Mouse (Mus musculus) megakaryocyte, embryonic 14.5 days (primary cell): Measurements from ENCODE around the gene Ndufb8. TPM values are rescaled to one million over a fixed set of nuclear protein-coding genes. Genes with fewer than 3 reads are reported as not detected.

Source experiments
- H3K27me3 ChIP-seq: replicated peaks from 2 replicates; pipeline ENCODE3; 2012; ENCODE audit warnings: inconsistent platforms
- H3K36me3 ChIP-seq: replicated peaks from 2 replicates; pipeline ENCODE3; 2012; ENCODE audit warnings: low read length, inconsistent platforms, mixed read lengths
- H3K4me1 ChIP-seq: 2 replicates; pipeline ENCODE4 v1.6.1; 2012; ENCODE audit warnings: inconsistent platforms
- H3K4me3 ChIP-seq: replicated peaks from 2 replicates; pipeline ENCODE3; 2012; ENCODE audit warnings: moderate library complexity, mild to moderate bottlenecking, inconsistent platforms
- H3K9me3 ChIP-seq: 2 replicates; pipeline ENCODE4 v1.6.1; 2012; ENCODE audit warnings: inconsistent platforms
- FLI1 ChIP-seq: IDR thresholded peaks from 2 replicates; pipeline ENCODE4 v1.6.1; 2012; ENCODE audit warnings: low read length, inconsistent platforms, mixed read lengths
- GATA1 ChIP-seq: IDR thresholded peaks from 3 replicates; pipeline ENCODE4 v1.6.1; 2012; ENCODE audit warnings: mixed read lengths, low read length, inconsistent platforms, borderline replicate concordance
- polyA plus RNA-seq: library from polyadenylated mRNA; stranded (reverse); fragments of >175 nt; gene quantifications from 2 replicates; pipeline ENCODE4 v1.2.3, GENCODE M21; 2012; ENCODE audit warnings: low replicate concordance; ENCODE audit not compliant: insufficient read depth

Ndufb8 gene
- polyA plus RNA-seq, 1 experiment: 219 TPM

DNA sequence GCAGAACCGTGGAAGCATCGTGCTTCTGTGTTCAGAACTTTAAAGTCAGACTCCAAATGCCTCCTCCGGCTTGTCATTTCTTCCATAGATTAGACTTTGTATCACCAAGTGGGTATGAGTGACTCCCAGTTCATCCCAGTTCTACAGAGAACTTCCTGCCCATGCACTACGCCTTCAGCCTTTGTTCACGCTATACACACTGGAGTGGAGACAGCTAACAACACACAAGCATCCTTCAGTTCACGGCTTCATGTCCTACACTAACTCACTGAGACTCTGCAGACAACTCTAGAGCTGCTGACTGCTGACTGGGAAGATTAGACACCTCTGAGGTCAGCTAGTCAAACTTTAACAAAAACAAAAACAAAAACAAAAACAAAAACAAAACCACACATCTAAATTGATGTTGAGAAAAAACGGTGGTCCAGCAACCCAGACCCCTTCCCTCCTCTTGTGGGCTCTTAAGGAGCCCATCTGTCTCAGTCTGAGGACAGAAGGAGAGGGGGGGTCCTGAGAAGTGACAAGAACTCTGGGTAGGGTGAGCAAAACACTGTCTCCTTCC lies 41.2 kb downstream of the Ndufb8 start:
- no peaks in the 10 kb centered on the region for H3K36me3 ChIP-seq
- peaks cover 96% of the 10 kb centered on the region for H3K27me3 ChIP-seq
- no peak overlapping the region for H3K4me3 ChIP-seq
- H3K9me3 ChIP-seq: no peaks in the 10 kb centered on the region
- H3K4me1 ChIP-seq: peaks cover 17% of the 10 kb centered on the region
- TF ChIP-seq GATA1: no peak
- TF ChIP-seq FLI1: no peak

GRCm38 (mm10) chr19:44513054-44513833 lies 42.0 kb downstream of the Ndufb8 start:
- no peak for TF ChIP-seq FLI1
- TF ChIP-seq GATA1: no peak
- peaks cover 94% of the 10 kb centered on the region for H3K27me3 ChIP-seq
- H3K9me3 ChIP-seq: no peaks in the 10 kb centered on the region
- H3K36me3 ChIP-seq: no peaks in the 10 kb centered on the region
- H3K4me1 ChIP-seq: peaks cover 17% of the 10 kb centered on the region
- no peak overlapping the region for H3K4me3 ChIP-seq

DNA sequence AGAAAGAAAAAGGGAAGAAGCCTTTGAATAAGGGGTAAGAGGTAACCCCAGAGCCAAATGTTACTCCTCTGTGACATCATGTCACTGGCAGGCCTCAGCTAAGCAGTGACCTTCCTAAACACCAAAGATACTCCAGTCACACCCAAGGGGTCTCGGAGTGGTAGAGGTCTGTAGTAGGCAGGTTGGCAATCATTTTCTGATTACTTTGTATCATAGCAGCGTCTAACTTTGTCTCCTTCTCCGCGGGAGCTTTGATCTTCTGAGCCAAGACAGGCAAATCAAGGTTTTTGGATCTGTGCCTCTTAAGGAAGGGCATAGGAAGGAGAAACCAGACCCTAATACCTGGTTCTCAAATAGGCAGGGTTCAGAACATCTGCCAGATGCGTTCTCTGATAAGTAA lies 42.6 kb downstream of the Ndufb8 start:
- no peak for TF ChIP-seq GATA1
- TF ChIP-seq FLI1: no peak
- Histone ChIP-seq H3K36me3 (no peaks in the 10 kb centered on the region), H3K4me3 (no peak overlapping the region), H3K27me3 (peaks cover 91% of the 10 kb centered on the region), H3K4me1 (peaks cover 17% of the 10 kb centered on the region), H3K9me3 (no peaks in the 10 kb centered on the region)

GRCm38 (mm10) chr19:44511451-44512231 lies 43.6 kb downstream of the Ndufb8 start:
- Histone ChIP-seq H3K9me3 (no peaks in the 10 kb centered on the region), H3K36me3 (no peaks in the 10 kb centered on the region), H3K4me1 (peaks cover 17% of the 10 kb centered on the region), H3K4me3 (peak overlapping the region; percentile 72), H3K27me3 (peaks cover 91% of the 10 kb centered on the region)
- no peak for TF ChIP-seq FLI1
- no peak for TF ChIP-seq GATA1

- H3K4me1 ChIP-seq: peaks cover 17% of the 10 kb centered on the region
- peak overlapping the region; percentile 28 for H3K4me3 ChIP-seq
- no peak for TF ChIP-seq FLI1
- no peak for TF ChIP-seq GATA1
- no peaks in the 10 kb centered on the region for H3K9me3 ChIP-seq
- H3K27me3 ChIP-seq: peaks cover 90% of the 10 kb centered on the region
- H3K36me3 ChIP-seq: no peaks in the 10 kb centered on the region
Observed at GRCm38 (mm10) chr19:44510534-44511175, 44.6 kb downstream of the Ndufb8 start.

DNA sequence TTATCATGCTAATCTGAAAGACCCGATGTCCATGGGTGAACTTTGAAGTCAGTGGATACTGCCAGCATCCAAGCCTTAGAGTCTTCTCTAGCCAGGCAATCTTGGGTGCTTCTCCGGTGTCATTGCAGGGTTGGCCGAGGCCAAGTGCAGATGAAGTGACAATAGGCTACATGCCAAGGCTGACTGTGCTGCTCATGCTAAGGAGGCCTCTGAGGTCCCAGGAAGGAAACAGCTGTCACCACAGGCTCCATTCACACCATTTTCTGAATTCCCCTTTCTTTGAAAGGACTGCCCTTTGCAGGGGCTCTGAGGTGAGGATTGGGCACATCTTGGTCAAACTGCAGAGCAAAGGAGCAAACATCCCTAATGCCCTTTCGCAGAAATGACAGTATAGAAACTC lies 52.5 kb downstream of the Ndufb8 start:
- no peaks in the 10 kb centered on the region for H3K9me3 ChIP-seq
- TF ChIP-seq GATA1: no peak
- TF ChIP-seq FLI1: no peak
- no peaks in the 10 kb centered on the region for H3K36me3 ChIP-seq
- H3K27me3 ChIP-seq: peaks cover 75% of the 10 kb centered on the region
- no peaks in the 10 kb centered on the region for H3K4me1 ChIP-seq
- no peak overlapping the region for H3K4me3 ChIP-seq

GRCm38 (mm10) chr19:44501925-44502324 lies 53.3 kb downstream of the Ndufb8 start:
- Histone ChIP-seq H3K27me3 (peaks cover 73% of the 10 kb centered on the region), H3K36me3 (no peaks in the 10 kb centered on the region), H3K9me3 (no peaks in the 10 kb centered on the region), H3K4me1 (no peaks in the 10 kb centered on the region), H3K4me3 (no peak overlapping the region)
- TF ChIP-seq FLI1 (no peak), GATA1 (no peak)

- Histone ChIP-seq H3K36me3 (no peaks in the 10 kb centered on the region), H3K4me3 (no peak overlapping the region), H3K27me3 (peaks cover 76% of the 10 kb centered on the region), H3K9me3 (no peaks in the 10 kb centered on the region), H3K4me1 (peaks cover 4% of the 10 kb centered on the region; the same call in 1 of the 2 replicates)
- TF ChIP-seq GATA1: no peak
- TF ChIP-seq FLI1: no peak
Observed at GRCm38 (mm10) chr19:44500240-44500639, 55.0 kb downstream of the Ndufb8 start.

GRCm38 (mm10) chr19:44498936-44499335 lies 56.3 kb downstream of the Ndufb8 start:
- Histone ChIP-seq H3K4me1 (peaks cover 4% of the 10 kb centered on the region; the same call in 1 of the 2 replicates), H3K4me3 (no peak overlapping the region), H3K27me3 (peaks cover 70% of the 10 kb centered on the region), H3K9me3 (no peaks in the 10 kb centered on the region), H3K36me3 (no peaks in the 10 kb centered on the region)
- no peak for TF ChIP-seq FLI1
- TF ChIP-seq GATA1: no peak

Other genes with a start within 250 kb of the Ndufb8 start
- gene Scd4, start 222.3 kb downstream of the Ndufb8 start, polyA plus RNA-seq: not detected in 2 replicates
- gene Scd1, start 147.6 kb downstream of the Ndufb8 start, polyA plus RNA-seq: 11.6 and 39.1 TPM in 2 replicates
- not detected in 2 replicates for gene Wnt8b, start 62.0 kb downstream of the Ndufb8 start, polyA plus RNA-seq
- 1.5 TPM in 1 of 2 replicates, not detected in the other for gene Sec31b, start 9.6 kb downstream of the Ndufb8 start, polyA plus RNA-seq
- not detected in 2 replicates for gene Gm20538, start 2.6 kb downstream of the Ndufb8 start, polyA plus RNA-seq
- gene Hif1an, start 7.4 kb upstream of the Ndufb8 start, polyA plus RNA-seq: 2.9 and 8.0 TPM in 2 replicates
- not detected in 2 replicates for gene Pax2, start 200.6 kb upstream of the Ndufb8 start, polyA plus RNA-seq